Mouse (Mus musculus) embryonic fibroblast, embryonic 13.5 days (primary cell): ENCODE data around the gene Ackr1.

ENCODE experiments used
- CTCF ChIP-seq: IDR thresholded peaks from 2 replicates; pipeline ENCODE4 v1.5.1; 2011; ENCODE audit warnings: mild to moderate bottlenecking, control low read depth, low read length, moderate library complexity, borderline replicate concordance; ENCODE audit not compliant: insufficient read depth
- POLR2A ChIP-seq: IDR thresholded peaks from 2 replicates; pipeline ENCODE4 v1.6.1; 2011; ENCODE audit warnings: low read depth, mild to moderate bottlenecking, control low read depth, low read length, moderate library complexity

- TF ChIP-seq POLR2A, result no peak
- no peak for TF ChIP-seq CTCF
These were observed 8.9 kb upstream of the Ackr1 start for GRCm38 (mm10) chr1:173342425-173342824.
